Mouse (Mus musculus) liver, postnatal 0 days (tissue): ENCODE data around the gene Arhgef18. TPM values are rescaled to one million over a fixed set of nuclear protein-coding genes. Genes with fewer than 3 reads are reported as not detected.

Experiments used
- ATAC-seq: fragments of 200-750 bp; cut with Nextera tagmentation; 2 replicates; pipeline ENCODE4 v1.8.0; 2017; ENCODE audit warnings: mild to moderate bottlenecking, moderate library complexity
- DNase-seq: peaks from one replicate; pipeline ENCODE4 v3.0.0-alpha.2; 2016
- H3K27ac ChIP-seq: fragments of 300-500 bp; sonication (generic); 2 replicates; pipeline ENCODE4 v1.5.1; 2014; ENCODE audit warnings: antibody characterized with exemption, moderate library complexity, mild to moderate bottlenecking, low read depth
- H3K27me3 ChIP-seq: fragments of 300-500 bp; sonication (generic); 2 replicates; pipeline ENCODE4 v1.6.1; 2014; ENCODE audit warnings: low read length, control low read depth, mixed read lengths; ENCODE audit not compliant: insufficient read depth
- H3K36me3 ChIP-seq: fragments of 300-500 bp; sonication (generic); replicated peaks from 2 replicates; pipeline ENCODE4 v1.6.1; 2014; ENCODE audit warnings: mild to moderate bottlenecking, control low read depth, low read length, moderate library complexity, mixed read lengths; ENCODE audit not compliant: insufficient read depth
- H3K4me1 ChIP-seq: fragments of 300-500 bp; sonication (generic); 2 replicates; pipeline ENCODE4 v1.6.1; 2014; ENCODE audit warnings: antibody characterized with exemption, mild to moderate bottlenecking, control low read depth; ENCODE audit not compliant: insufficient read depth
- H3K4me2 ChIP-seq: fragments of 300-500 bp; sonication (generic); 2 replicates; pipeline ENCODE4 v1.6.1; 2014; ENCODE audit warnings: low read depth, mild to moderate bottlenecking, low read length, moderate library complexity, mixed read lengths
- H3K4me3 ChIP-seq: fragments of 300-500 bp; sonication (generic); 2 replicates; pipeline ENCODE4 v1.5.1; 2014; ENCODE audit warnings: low read depth, low read length
- H3K9ac ChIP-seq: fragments of 300-500 bp; sonication (generic); replicated peaks from 2 replicates; pipeline ENCODE4 v1.6.1; 2014; ENCODE audit warnings: mild to moderate bottlenecking, moderate library complexity
- H3K9me3 ChIP-seq: fragments of 300-500 bp; sonication (generic); 2 replicates; pipeline ENCODE4 v1.6.1; 2016; ENCODE audit warnings: mild to moderate bottlenecking, control low read depth, low read length, mixed read lengths
- CTCF ChIP-seq: sonication (generic); IDR thresholded peaks from 2 replicates; pipeline ENCODE4 v1.5.1; 2016; ENCODE audit warnings: antibody characterized with exemption, low read depth
- EP300 ChIP-seq: IDR thresholded peaks from 2 replicates; pipeline ENCODE4 v1.6.1; 2016; ENCODE audit warnings: antibody characterized with exemption, low read depth, mild to moderate bottlenecking
- WGBS: fragments of 180-500 bp; shearing (Covaris S2); extraction: QIAGEN DNeasy Blood & Tissue Kit; methylation state at CpG from one replicate; pipeline ENCODE4 v1.1.7; 2014; ENCODE audit not compliant: insufficient replicate concordance; 5-methylcytosine and 5-hydroxymethylcytosine counted together
- polyA plus RNA-seq: library from polyadenylated mRNA; unstranded; fragments of >200 nt; fragmentation: Nextera tagmentation; extraction: Ambion mirVana; gene quantifications from 2 replicates; pipeline ENCODE4 v1.2.1, GENCODE M21; 2015

Gene Arhgef18
- polyA plus RNA-seq, 1 experiment from 2014 or later = 1.9 TPM

DNA sequence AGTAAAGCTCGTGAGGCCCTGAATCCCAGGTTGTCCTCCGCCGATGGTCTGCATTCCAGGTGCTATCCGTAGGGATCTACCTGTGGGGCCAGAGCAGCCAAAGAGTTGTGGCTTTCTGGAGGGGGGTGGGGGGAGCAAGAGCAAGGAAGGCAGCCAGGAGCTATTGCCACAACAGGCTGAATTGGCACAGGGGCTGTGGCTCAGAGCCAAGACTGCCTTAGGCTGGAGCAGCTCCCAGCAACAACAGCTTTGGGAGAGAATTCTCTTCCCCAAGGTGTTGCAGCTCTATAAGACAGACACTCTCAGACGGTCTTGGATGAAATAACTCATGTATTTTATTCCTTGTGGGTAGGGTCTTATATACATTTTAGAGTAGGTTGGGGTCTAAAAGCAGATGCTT, 25.7 kb upstream of the Arhgef18 start:
- peaks cover 4% of the 10 kb centered on the region; the same call in 1 of the 2 replicates for H3K36me3 ChIP-seq
- H3K27me3 ChIP-seq = no peaks in the 10 kb centered on the region
- ATAC-seq (no peak), DNase-seq (no peak)
- H3K4me2 ChIP-seq = no peak overlapping the region
- no peak overlapping the region for H3K4me3 ChIP-seq
- WGBS = 83% methylated on average over 5 of the region's 5 CpGs
- H3K4me1 ChIP-seq = no peaks in the 10 kb centered on the region
- no peaks in the 10 kb centered on the region for H3K9me3 ChIP-seq
- TF ChIP-seq EP300 = no peak
- TF ChIP-seq CTCF = no peak
- H3K27ac ChIP-seq = no peak overlapping the region
- no peak overlapping the region for H3K9ac ChIP-seq

DNA sequence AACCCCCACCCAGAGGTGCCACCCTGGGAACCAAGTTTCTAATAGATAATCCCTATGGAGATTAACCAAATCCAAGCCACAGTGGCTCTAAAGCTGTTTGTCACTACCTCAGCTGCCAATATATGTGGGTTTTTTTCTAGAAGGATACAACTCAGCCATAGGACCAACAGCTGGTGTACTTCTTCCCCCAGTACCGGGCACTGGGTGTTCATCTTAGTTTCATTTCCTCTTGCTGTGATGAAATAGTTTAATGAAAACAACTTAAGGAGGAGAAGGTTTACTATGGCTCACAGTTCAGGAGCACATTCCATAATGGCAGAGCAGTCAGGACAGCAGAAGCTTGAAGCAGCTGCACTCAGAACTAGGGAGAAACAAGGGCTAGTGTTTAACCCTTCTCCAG, 24.7 kb upstream of the Arhgef18 start:
- no peaks in the 10 kb centered on the region for H3K9me3 ChIP-seq
- TF ChIP-seq EP300 (no peak), CTCF (no peak)
- H3K27ac ChIP-seq = no peak overlapping the region
- no peaks in the 10 kb centered on the region for H3K4me1 ChIP-seq
- H3K36me3 ChIP-seq = peaks cover 4% of the 10 kb centered on the region; the same call in 1 of the 2 replicates
- DNase-seq = no peak
- no peak for ATAC-seq
- no peaks in the 10 kb centered on the region for H3K27me3 ChIP-seq
- 52% methylated on average over 1 of the region's 1 CpGs for WGBS
- no peak overlapping the region for H3K9ac ChIP-seq
- no peak overlapping the region for H3K4me2 ChIP-seq
- H3K4me3 ChIP-seq = no peak overlapping the region

DNA sequence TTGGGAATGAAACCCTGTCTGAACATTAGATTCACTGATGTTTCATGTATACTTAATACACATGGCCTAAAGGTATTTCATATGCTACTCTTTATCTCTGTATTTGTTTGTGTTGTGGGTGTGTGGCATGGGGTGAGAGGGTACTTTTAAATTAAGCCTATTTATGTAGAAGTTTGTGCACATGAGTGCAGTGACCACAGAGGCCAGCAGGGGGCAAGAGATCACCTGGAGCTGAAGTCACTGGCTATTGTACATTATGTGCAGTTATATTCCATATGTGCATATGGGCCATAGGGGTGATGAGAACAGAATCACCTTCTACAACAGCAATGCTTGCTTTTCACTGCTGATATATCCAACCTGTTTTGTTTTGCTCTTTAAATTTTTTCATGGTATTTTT, 17.1 kb upstream of the Arhgef18 start:
- Histone ChIP-seq H3K27me3 (no peaks in the 10 kb centered on the region), H3K36me3 (no peaks in the 10 kb centered on the region), H3K9me3 (no peaks in the 10 kb centered on the region), H3K4me1 (no peaks in the 10 kb centered on the region), H3K27ac (no peak overlapping the region), H3K9ac (no peak overlapping the region), H3K4me2 (no peak overlapping the region), H3K4me3 (no peak overlapping the region)
- TF ChIP-seq EP300 (no peak), CTCF (peak; percentile 57)
- no peak for DNase-seq
- ATAC-seq = no peak

DNA sequence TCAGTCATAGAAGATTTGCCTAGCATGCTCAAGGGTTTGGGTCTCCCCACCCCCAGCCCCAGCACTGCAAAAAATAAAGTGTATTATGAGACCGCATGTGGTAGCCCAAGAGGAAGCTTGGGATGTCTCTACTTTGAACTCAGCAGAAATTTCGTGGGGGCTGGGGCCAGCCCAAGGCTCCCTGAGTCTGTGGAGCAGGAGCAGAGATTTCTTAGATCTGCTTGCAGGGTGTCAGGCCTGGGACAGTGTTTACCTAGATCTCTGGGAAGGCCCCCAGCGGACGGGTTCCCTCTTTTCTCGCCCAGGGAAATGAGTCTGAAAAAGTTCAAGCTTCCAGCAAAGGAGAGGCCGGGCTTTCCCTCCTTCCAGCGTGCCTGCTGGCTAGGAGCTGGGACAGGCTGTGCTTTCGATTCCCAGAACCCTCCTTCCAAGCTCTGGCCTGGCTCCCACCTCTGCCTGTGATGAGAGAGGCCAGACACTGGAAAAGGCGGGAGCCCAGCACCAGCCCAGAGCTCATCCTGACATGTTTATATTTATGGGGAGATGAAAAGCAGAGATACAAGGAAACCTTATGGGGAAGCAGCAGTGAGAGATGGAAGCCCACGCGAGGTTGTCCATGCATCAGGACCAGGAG, 16.0 kb upstream of the Arhgef18 start:
- 64% methylated on average over 11 of the region's 11 CpGs for WGBS
- no peaks in the 10 kb centered on the region for H3K4me1 ChIP-seq
- H3K4me3 ChIP-seq = no peak overlapping the region
- H3K27me3 ChIP-seq = no peaks in the 10 kb centered on the region
- no peak overlapping the region for H3K9ac ChIP-seq
- no peak overlapping the region for H3K27ac ChIP-seq
- no peaks in the 10 kb centered on the region for H3K36me3 ChIP-seq
- ATAC-seq (no peak), DNase-seq (no peak)
- H3K4me2 ChIP-seq = no peak overlapping the region
- H3K9me3 ChIP-seq = no peaks in the 10 kb centered on the region
- TF ChIP-seq CTCF (no peak), EP300 (no peak)

DNA sequence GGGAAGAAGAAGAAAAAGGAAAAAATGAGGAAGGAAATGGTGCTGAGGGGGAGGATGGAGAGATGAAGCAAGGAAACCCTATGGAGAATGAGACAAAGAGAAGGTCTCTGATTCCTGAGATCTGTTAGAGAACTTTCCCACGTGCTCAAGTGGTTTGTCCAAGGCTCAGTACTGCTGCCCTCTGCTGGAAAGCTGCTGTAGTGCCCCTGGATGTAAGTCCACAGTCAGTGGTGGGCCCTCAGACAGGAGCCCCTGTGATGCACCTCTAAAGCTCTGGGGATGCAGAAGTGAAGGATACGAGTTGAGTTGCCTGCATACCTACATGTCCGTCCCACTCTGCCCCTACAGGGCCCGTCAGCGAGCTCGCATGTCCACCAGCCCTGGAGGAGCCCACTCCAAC, 5.5 kb upstream of the Arhgef18 start:
- WGBS = 47% methylated on average over 6 of the region's 6 CpGs
- H3K4me1 ChIP-seq = 0 out of 2 replicates have a peak, but pooled peaks cover 1% of the 10 kb centered on the region
- no peaks in the 10 kb centered on the region for H3K27me3 ChIP-seq
- TF ChIP-seq CTCF (peak; percentile 88), EP300 (no peak)
- H3K4me2 ChIP-seq = no peak overlapping the region
- H3K4me3 ChIP-seq = no peak overlapping the region
- peak; percentile 77 for DNase-seq
- H3K27ac ChIP-seq = no peak overlapping the region
- H3K36me3 ChIP-seq = no peaks in the 10 kb centered on the region
- H3K9me3 ChIP-seq = no peaks in the 10 kb centered on the region
- ATAC-seq = peak; percentile 53
- no peak overlapping the region for H3K9ac ChIP-seq

DNA sequence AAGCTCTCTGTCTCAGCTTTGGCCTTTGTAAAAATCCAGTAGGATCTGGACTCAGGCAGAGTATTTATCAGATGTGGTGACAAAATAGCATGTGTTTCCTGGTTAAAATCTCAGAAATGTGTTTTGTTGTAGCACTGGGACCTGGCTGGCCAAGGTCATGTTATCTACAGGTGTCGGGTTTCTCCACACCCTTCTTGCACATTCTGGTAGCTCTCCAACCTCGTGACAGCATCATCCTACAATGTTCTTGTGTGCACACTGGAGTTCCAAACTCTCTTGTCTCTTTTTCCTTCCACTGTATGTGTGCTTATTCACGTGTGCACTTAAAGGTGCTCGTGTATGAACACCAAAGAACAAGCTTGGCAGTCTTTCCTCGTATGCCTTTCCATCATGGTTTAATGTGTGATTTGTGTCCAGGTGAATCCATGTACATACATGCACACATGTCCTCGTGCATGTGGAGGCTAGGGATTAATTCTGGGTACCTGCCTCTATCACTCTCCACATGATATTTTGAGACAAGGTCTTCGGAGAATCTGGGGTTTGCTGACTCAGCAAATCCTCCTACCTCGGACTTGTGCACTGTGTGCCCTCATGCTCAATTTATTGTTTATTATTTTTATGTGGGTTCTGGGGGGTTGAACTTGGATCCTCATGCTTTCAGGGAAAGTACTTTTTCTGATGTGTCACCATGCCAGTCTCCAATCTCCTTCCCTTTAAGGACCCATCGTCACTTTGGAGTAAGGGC, 4.0 kb upstream of the Arhgef18 start:
- DNase-seq = no peak
- H3K4me2 ChIP-seq = no peak overlapping the region
- H3K36me3 ChIP-seq = 0 out of 2 replicates have a peak, but pooled peaks cover 3% of the 10 kb centered on the region
- no peaks in the 10 kb centered on the region for H3K9me3 ChIP-seq
- WGBS = 69% methylated on average over 9 of the region's 9 CpGs
- H3K27ac ChIP-seq = no peak overlapping the region
- H3K4me1 ChIP-seq = peaks cover 7% of the 10 kb centered on the region
- no peak for TF ChIP-seq EP300
- TF ChIP-seq CTCF = no peak
- H3K27me3 ChIP-seq = no peaks in the 10 kb centered on the region
- H3K9ac ChIP-seq = no peak overlapping the region
- no peak overlapping the region for H3K4me3 ChIP-seq
- ATAC-seq = no peak
